Mouse (Mus musculus) left cerebral cortex, postnatal 25 days (tissue): Measurements from ENCODE around the gene Mrps31. TPM values are rescaled to one million over a fixed set of nuclear protein-coding genes. Genes with fewer than 3 reads are reported as not detected.
A peak's percentile ranks its signal among the peaks of the same experiment; 100 is the strongest.

Experiments
- DNase-seq, 2 experiments: peaks; one replicate each; pipeline ENCODE4 v3.0.0; 2022; ENCODE audit warnings: low spot score in 2 of 2, mixed read lengths in 1 of 2
- intact Hi-C: fragments of 180-260 bp; cut with DNase I; formaldehyde crosslinking; loops from one replicate; pipeline ENCODE4 v1.15.1; 2025
- total RNA-seq, 2 experiments: library from RNA; stranded (reverse); gene quantifications; 2 replicates each; pipeline ENCODE4 v1.2.3; 2021

Mrps31 gene
- total RNA-seq = 10 to 100 TPM; 21.7 to 23.6 TPM

- intact Hi-C loops = loop anchor here (1.0 kb wide), 1 partner anchor 218 kb away; no protein-coding TSS in a partner anchor
- DNase-seq = peak; percentile 85 to 94
Observed at GRCm38 (mm10) chr8:22411282-22411702, at the start of gene Mrps31. Gene Mrps31, plus strand, starts transcription at chr8:22411361.

- intact Hi-C loops = loop anchor here (2.0 kb wide), 1 partner anchor 184 kb away; the partner anchor contains the start of gene Vps36
- no peak for DNase-seq
Observed at GRCm38 (mm10) chr8:22376311-22376710, 34.9 kb upstream of the Mrps31 start.

- intact Hi-C loops = loop anchor here (2.0 kb wide), 1 partner anchor 184 kb away; the partner anchor contains the start of gene Vps36
- DNase-seq = peak in 1 of 2 experiments; percentile 6
Observed at GRCm38 (mm10) chr8:22376903-22377302, 34.3 kb upstream of the Mrps31 start.

GRCm38 (mm10) chr8:22380934-22381333 lies 30.2 kb upstream of the Mrps31 start:
- intact Hi-C loops = no loop called here
- DNase-seq = peak; percentile 14 to 63

- intact Hi-C loops = no loop called here
- peak in 1 of 2 experiments; percentile 4 for DNase-seq
Observed at GRCm38 (mm10) chr8:22382824-22383595, 28.2 kb upstream of the Mrps31 start.

GRCm38 (mm10) chr8:22385158-22385557 lies 26.0 kb upstream of the Mrps31 start:
- DNase-seq = no peak
- intact Hi-C loops = no loop called here

- intact Hi-C loops = loop anchor here (10.0 kb wide), 1 partner anchor 395 kb away; no protein-coding TSS in a partner anchor
- no peak for DNase-seq
Observed at GRCm38 (mm10) chr8:22389874-22390273, 21.3 kb upstream of the Mrps31 start.

- no peak for DNase-seq
- intact Hi-C loops = loop anchor here (10.0 kb wide), 1 partner anchor 396 kb away; no protein-coding TSS in a partner anchor
Observed at GRCm38 (mm10) chr8:22390766-22391463, 20.2 kb upstream of the Mrps31 start.

GRCm38 (mm10) chr8:22394471-22394870 lies 16.7 kb upstream of the Mrps31 start:
- no peak for DNase-seq
- intact Hi-C loops = loop anchor here (10.0 kb wide), 1 partner anchor 400 kb away; no protein-coding TSS in a partner anchor

GRCm38 (mm10) chr8:22395256-22395655 lies 15.9 kb upstream of the Mrps31 start:
- intact Hi-C loops = loop anchor here (5.0 to 10.0 kb wide), 2 partner anchors 203 to 400 kb away; partner anchors contain the start of gene Vps36

GRCm38 (mm10) chr8:22397811-22398141 lies 13.4 kb upstream of the Mrps31 start:
- intact Hi-C loops = loop anchor here (5.0 to 10.0 kb wide), 2 partner anchors 205 to 403 kb away; partner anchors contain the start of gene Vps36
- no peak for DNase-seq

More at GRCm38 (mm10) chr8:22395256-22395655, 15.9 kb upstream of the Mrps31 start:
- DNase-seq = no peak

GRCm38 (mm10) chr8:22398142-22398951 lies 12.8 kb upstream of the Mrps31 start, which contains the start of gene Slc25a15:
Gene Slc25a15, minus strand, starts transcription at chr8:22398597.
- peak; percentile 84 to 88 for DNase-seq
- intact Hi-C loops = loop anchor here (5.0 to 10.0 kb wide), 2 partner anchors 206 to 404 kb away; partner anchors contain the start of gene Vps36

- DNase-seq = no peak
- intact Hi-C loops = loop anchor here (5.0 to 10.0 kb wide), 2 partner anchors 207 to 405 kb away; partner anchors contain the start of gene Vps36
Observed at GRCm38 (mm10) chr8:22399285-22399880, 11.8 kb upstream of the Mrps31 start.

GRCm38 (mm10) chr8:22400593-22400992 lies 10.6 kb upstream of the Mrps31 start:
- no peak for DNase-seq
- intact Hi-C loops = no loop called here

GRCm38 (mm10) chr8:22403235-22403634 lies 7.9 kb upstream of the Mrps31 start:
- no peak for DNase-seq
- intact Hi-C loops = no loop called here

GRCm38 (mm10) chr8:22405733-22406132 lies 5.4 kb upstream of the Mrps31 start:
- intact Hi-C loops = no loop called here

GRCm38 (mm10) chr8:22410688-22411281 lies 376 bp upstream of the Mrps31 start:
- intact Hi-C loops = loop anchor here (1.0 kb wide), 1 partner anchor 217 kb away; no protein-coding TSS in a partner anchor
- no peak for DNase-seq

More at GRCm38 (mm10) chr8:22405733-22406132, 5.4 kb upstream of the Mrps31 start:
- no peak for DNase-seq

- DNase-seq = no peak
- intact Hi-C loops = loop anchor here (1.0 kb wide), 1 partner anchor 219 kb away; no protein-coding TSS in a partner anchor
Observed at GRCm38 (mm10) chr8:22411971-22412370, 810 bp downstream of the Mrps31 start.
